Mouse (Mus musculus) heart, embryonic 16.5 days (tissue): ENCODE results near the gene Stoml1. TPM values are rescaled to one million over a fixed set of nuclear protein-coding genes. Genes with fewer than 3 reads are reported as not detected.

Experiments
- ATAC-seq: fragments of 200-750 bp; cut with Nextera tagmentation; replicated peaks from 2 replicates; pipeline ENCODE4 v1.8.0; 2017; ENCODE audit warnings: moderate number of reproducible peaks; ENCODE audit not compliant: insufficient read depth, low FRiP score; ENCODE audit errors: extremely low read depth
- H3K27ac ChIP-seq: fragments of 300-500 bp; sonication (generic); 2 replicates; pipeline ENCODE4 v1.5.1; 2014; ENCODE audit warnings: mild to moderate bottlenecking, low read length, control low read depth, moderate library complexity
- H3K27me3 ChIP-seq: fragments of 300-500 bp; sonication (generic); 2 replicates; pipeline ENCODE4 v1.6.1; 2014; ENCODE audit warnings: low read length, mixed read lengths; ENCODE audit not compliant: control insufficient read depth, insufficient read depth
- H3K36me3 ChIP-seq: fragments of 300-500 bp; sonication (generic); 2 replicates; pipeline ENCODE4 v1.6.1; 2014; ENCODE audit not compliant: control insufficient read depth, insufficient read depth
- H3K4me1 ChIP-seq: fragments of 300-500 bp; sonication (generic); 2 replicates; pipeline ENCODE4 v1.6.1; 2014; ENCODE audit warnings: low read length, mixed read lengths; ENCODE audit not compliant: control insufficient read depth, insufficient read depth
- H3K4me2 ChIP-seq: fragments of 300-500 bp; sonication (generic); 2 replicates; pipeline ENCODE4 v1.6.1; 2014; ENCODE audit warnings: low read depth, mild to moderate bottlenecking, control low read depth, low read length
- H3K4me3 ChIP-seq: fragments of 300-500 bp; sonication (generic); 2 replicates; pipeline ENCODE4 v1.5.1; 2014; ENCODE audit warnings: mild to moderate bottlenecking, control low read depth, low read length
- H3K9ac ChIP-seq: fragments of 300-500 bp; sonication (generic); 2 replicates; pipeline ENCODE4 v1.6.1; 2014; ENCODE audit warnings: low read length, control low read depth
- H3K9me3 ChIP-seq: fragments of 300-500 bp; sonication (generic); replicated peaks from 2 replicates; pipeline ENCODE4 v1.6.1; 2016; ENCODE audit warnings: low read length; ENCODE audit not compliant: control insufficient read depth
- WGBS: fragments of 180-500 bp; shearing (Covaris S2); extraction: QIAGEN DNeasy Blood & Tissue Kit; methylation state at CpG from one replicate; pipeline ENCODE4 v1.1.7; 2014; 5-methylcytosine and 5-hydroxymethylcytosine counted together
- microRNA-seq: library from miRNA; unstranded; fragments of <30 nt; microRNA quantifications from one replicate; pipeline ENCODE4, GENCODE M21; 2017
- polyA plus RNA-seq: library from polyadenylated mRNA; unstranded; fragments of >200 nt; fragmentation: Nextera tagmentation; extraction: Ambion mirVana; gene quantifications from 2 replicates; pipeline ENCODE4 v1.2.1, GENCODE M21; 2015

Gene Stoml1
- polyA plus RNA-seq, 1 experiment from 2014 or later, result 28.2 TPM

DNA sequence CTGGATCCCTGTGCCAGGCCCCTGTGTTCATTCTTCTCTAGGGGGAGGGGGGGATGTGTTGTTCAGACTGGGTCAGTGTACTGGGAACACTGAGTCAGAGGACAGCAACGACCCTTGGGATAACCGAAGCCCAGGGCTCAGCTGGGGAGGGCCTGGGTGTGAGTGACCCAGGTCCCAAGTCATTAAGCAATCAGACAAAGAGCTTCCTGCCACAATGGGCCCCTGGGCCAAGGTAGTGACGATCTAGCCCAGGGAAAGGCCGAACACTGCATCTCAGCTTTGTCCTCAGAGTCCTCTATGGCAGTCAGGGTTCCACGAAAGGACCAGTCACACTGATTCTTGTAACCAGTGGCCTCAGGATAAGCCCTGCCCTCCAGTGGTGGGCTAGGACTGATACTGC is 50.2 kb downstream of the Stoml1 start:
- 59% methylated on average over 5 of the region's 5 CpGs for WGBS
- H3K9ac ChIP-seq, result no peak overlapping the region
- H3K9me3 ChIP-seq, result no peaks in the 10 kb centered on the region
- peaks cover 46% of the 10 kb centered on the region for H3K4me1 ChIP-seq
- no peak for ATAC-seq
- H3K27me3 ChIP-seq, result no peaks in the 10 kb centered on the region
- no peaks in the 10 kb centered on the region for H3K36me3 ChIP-seq
- no peak overlapping the region for H3K4me3 ChIP-seq
- no peak overlapping the region for H3K4me2 ChIP-seq
- H3K27ac ChIP-seq, result peak overlapping the region; percentile 62; the same call in 1 of the 2 replicates

DNA sequence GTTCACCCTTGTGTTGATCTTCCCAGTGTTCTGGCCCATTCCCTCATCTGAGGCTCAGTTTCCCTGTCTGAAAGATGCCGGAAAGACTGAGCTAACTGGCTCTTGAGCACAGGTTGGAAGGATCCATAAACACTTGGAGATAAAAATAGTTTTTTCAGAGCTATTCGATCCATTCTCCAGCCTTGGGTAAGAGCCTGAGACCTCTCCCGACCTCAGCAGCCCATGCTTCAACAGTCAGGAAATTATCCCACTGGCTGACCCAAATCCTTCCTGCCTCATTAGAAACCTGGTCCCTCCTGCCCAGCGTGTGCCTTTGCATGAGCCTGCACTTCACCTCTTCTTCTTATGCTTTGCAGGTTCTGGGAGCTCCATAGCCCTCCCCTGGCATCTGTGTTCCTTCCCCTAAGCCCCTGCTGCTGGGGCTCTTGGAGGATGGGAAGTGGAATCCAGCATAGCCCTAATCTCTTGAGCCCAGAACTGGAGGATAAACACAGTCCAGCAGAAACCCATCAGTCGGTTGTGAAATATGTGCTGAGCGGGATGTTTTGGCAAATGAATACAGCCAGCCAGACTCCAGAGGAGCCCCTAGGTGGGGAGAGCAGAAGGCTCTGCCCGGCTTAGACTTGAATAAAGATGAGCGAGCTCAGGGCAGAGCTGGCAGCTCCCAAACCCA is 50.8 kb downstream of the Stoml1 start:
- Histone ChIP-seq H3K4me1 (peaks cover 52% of the 10 kb centered on the region), H3K27ac (peak overlapping the region; percentile 62)
- ATAC-seq, result 0 out of 2 replicates have a peak, but pooled peaks have one; percentile 5

DNA sequence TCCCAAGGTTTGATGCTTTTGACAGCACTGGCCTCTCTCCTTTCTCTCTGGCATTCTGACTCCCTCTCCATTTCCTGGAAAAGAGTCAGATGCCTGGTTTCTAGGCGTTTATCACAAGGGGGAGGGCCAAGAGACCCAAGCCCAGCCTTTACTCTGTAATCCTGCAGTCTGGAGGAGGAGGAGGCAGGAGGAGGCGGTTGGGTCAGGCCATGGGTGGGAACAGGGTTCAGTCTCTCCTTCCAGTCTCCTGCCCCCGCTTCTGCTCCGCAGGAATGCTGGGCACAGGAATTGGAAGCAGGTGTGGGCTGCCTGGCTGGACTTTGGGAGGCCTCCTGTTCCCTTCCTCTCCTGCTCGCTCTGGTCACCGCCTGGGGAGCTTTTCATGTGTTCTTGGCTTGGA is 52.7 kb downstream of the Stoml1 start:
- no peaks in the 10 kb centered on the region for H3K36me3 ChIP-seq
- no peaks in the 10 kb centered on the region for H3K9me3 ChIP-seq
- peak overlapping the region; percentile 36; the same call in 1 of the 2 replicates for H3K27ac ChIP-seq
- H3K4me1 ChIP-seq, result peaks cover 53% of the 10 kb centered on the region
- 0 out of 2 replicates have a peak, but pooled peaks have one; percentile 43 for ATAC-seq
- H3K4me2 ChIP-seq, result no peak overlapping the region
- no peaks in the 10 kb centered on the region for H3K27me3 ChIP-seq
- H3K9ac ChIP-seq, result no peak overlapping the region
- 37% methylated on average over 6 of the region's 6 CpGs for WGBS
- no peak overlapping the region for H3K4me3 ChIP-seq

More for the DNA sequence above, 50.8 kb downstream of the Stoml1 start:
- Histone ChIP-seq H3K4me2 (no peak overlapping the region), H3K4me3 (no peak overlapping the region), H3K9ac (no peak overlapping the region), H3K27me3 (no peaks in the 10 kb centered on the region), H3K9me3 (no peaks in the 10 kb centered on the region), H3K36me3 (no peaks in the 10 kb centered on the region)
- WGBS, result 51% methylated on average over 8 of the region's 8 CpGs

DNA sequence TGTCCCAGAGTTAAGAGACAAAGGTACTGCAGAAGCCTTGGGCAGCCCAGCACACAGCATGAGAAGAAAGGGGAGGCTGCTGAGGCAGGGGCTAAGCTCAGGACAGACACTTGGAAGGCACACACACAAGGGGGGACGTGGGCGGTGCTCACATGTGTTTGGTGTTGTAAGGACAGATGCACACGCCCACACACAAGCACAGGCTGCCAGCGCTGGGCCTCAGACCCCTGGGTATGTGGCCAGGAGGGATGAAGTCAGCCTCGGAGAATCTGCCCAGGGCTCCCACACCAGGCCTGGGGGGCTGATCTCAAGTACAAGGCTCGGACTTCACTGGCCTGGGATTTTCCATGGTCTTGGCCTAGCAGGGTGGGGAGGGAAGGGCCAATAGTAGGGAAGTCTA is 55.4 kb downstream of the Stoml1 start:
- Histone ChIP-seq H3K4me2 (peak overlapping the region; percentile 10; the same call in 1 of the 2 replicates), H3K27me3 (peaks cover 8% of the 10 kb centered on the region), H3K9ac (peak overlapping the region; percentile 50), H3K4me3 (no peak overlapping the region), H3K4me1 (peaks cover 64% of the 10 kb centered on the region), H3K36me3 (no peaks in the 10 kb centered on the region), H3K9me3 (no peaks in the 10 kb centered on the region), H3K27ac (peak overlapping the region; percentile 47)
- ATAC-seq, result peak; percentile 44
- 27% methylated on average over 6 of the region's 6 CpGs for WGBS

DNA sequence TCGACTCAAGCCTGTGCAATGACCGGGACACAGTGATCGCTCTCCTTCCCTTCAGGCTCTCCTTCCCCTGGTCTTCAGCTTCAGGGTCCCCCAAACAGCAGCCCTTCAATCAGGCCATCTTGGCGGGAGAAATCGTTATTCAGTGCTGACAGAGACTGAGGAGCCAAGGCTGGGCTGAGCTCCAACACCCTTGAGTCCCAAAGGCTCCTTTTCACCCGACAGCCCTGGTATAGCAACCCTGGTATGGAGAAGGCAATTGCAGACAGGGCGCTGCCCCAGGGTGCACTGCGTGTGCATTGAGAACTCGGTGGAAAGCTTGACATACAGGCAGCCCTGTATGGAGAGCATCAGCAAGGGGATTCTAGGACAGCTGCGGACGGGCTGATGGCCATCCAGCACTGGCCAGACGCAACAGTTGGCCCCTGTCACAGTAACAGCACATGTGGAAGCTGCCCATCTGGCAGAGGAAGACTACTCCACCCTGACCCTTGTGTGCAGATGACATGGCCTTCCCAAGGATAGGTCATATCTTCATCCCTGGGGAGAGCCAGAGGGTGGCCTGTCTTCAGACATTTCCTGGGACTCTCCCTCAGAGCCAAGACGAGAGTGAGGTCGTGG is 57.2 kb downstream of the Stoml1 start:
- H3K27me3 ChIP-seq, result peaks cover 8% of the 10 kb centered on the region
- H3K27ac ChIP-seq, result peak overlapping the region; percentile 6; the same call in 1 of the 2 replicates
- 0 out of 2 replicates have a peak overlapping the region, but pooled peaks have one; percentile 3 for H3K4me3 ChIP-seq
- H3K36me3 ChIP-seq, result no peaks in the 10 kb centered on the region
- 0 out of 2 replicates have a peak overlapping the region, but pooled peaks have one; percentile 1 for H3K9ac ChIP-seq
- no peak for ATAC-seq
- no peaks in the 10 kb centered on the region for H3K9me3 ChIP-seq
- H3K4me1 ChIP-seq, result peaks cover 58% of the 10 kb centered on the region
- 61% methylated on average over 14 of the region's 14 CpGs for WGBS
- H3K4me2 ChIP-seq, result peak overlapping the region; percentile 17

DNA sequence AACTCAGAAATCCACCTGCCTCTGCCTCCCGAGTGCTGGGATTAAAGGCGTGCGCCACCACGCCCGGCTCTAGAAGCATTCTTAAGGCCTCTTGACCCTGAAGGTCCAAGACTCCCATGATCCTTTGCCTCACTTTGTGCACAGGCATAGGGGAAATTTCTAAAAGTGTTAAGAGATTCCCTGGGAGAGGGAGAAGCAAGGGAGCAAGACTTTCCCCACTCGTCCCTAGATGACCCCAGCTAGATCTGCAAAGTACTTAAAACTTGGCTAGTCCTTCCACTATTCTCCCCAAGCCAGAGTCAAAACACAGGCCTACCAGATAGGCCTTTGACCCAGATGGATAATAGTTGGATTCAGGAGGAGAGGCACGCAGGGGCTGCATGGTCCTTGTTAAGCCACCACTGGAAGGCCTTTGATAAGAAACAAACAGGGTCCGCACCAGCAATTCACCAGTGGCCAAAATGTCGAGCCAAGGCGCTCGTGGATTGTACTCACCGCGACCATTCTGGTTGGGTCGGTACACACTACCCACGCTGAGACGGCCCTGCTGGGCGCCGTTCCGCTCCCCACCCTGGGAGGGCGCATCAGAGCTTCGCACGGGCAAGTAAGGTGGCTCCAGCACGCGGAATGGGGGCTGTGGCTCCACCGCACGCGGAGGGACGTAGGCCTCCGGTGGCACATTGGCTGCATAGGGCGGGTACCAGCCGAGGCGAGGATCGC is 58.4 kb downstream of the Stoml1 start:
- Histone ChIP-seq H3K27me3 (peaks cover 8% of the 10 kb centered on the region), H3K9ac (peak overlapping the region; percentile 76), H3K9me3 (no peaks in the 10 kb centered on the region), H3K36me3 (no peaks in the 10 kb centered on the region), H3K27ac (peak overlapping the region; percentile 57), H3K4me2 (peak overlapping the region; percentile 83), H3K4me3 (peak overlapping the region; percentile 61), H3K4me1 (peaks cover 49% of the 10 kb centered on the region)
- no peak for ATAC-seq
- 57% methylated on average over 33 of the region's 33 CpGs for WGBS

Small RNAs within 50 kb of the gene (microRNA-seq; reads per million reads assigned to microRNA genes)
- not detected for gene Mir6385

Other genes starting within 250 kb of the Stoml1 start
- 0.32 and 0.33 TPM in 2 replicates for gene Cyp11a1, start 246.8 kb upstream of the Stoml1 start, polyA plus RNA-seq
- 0.30 and 0.89 TPM in 2 replicates for gene Stra6, start 189.4 kb upstream of the Stoml1 start, polyA plus RNA-seq
- 0.20 and 0.24 TPM in 2 replicates for gene Ccdc33, start 134.3 kb upstream of the Stoml1 start, polyA plus RNA-seq
- gene Islr, start 48.9 kb upstream of the Stoml1 start, polyA plus RNA-seq, result 27.5 and 27.7 TPM in 2 replicates
- 0.07 and 0.22 TPM in 2 replicates for gene Islr2, start 48.8 kb upstream of the Stoml1 start, polyA plus RNA-seq
- gene Pml, start 3.4 kb upstream of the Stoml1 start, polyA plus RNA-seq, result 11.7 and 13.8 TPM in 2 replicates
- 47.0 and 48.6 TPM in 2 replicates for gene Loxl1, start 60.0 kb downstream of the Stoml1 start, polyA plus RNA-seq
- not detected in 2 replicates for gene Tbc1d21, start 117.3 kb downstream of the Stoml1 start, polyA plus RNA-seq
- gene Insyn1, start 235.4 kb downstream of the Stoml1 start, polyA plus RNA-seq, result 0.54 and 0.66 TPM in 2 replicates